Mouse (Mus musculus): Measurements from ENCODE around the gene Cabp4. TPM values are rescaled to one million over a fixed set of nuclear protein-coding genes. Genes with fewer than 3 reads are reported as not detected.

The Cabp4 gene
- total RNA-seq, 2 experiments from 2014 or later, result 0.20 TPM; not detected in 1

DNA sequence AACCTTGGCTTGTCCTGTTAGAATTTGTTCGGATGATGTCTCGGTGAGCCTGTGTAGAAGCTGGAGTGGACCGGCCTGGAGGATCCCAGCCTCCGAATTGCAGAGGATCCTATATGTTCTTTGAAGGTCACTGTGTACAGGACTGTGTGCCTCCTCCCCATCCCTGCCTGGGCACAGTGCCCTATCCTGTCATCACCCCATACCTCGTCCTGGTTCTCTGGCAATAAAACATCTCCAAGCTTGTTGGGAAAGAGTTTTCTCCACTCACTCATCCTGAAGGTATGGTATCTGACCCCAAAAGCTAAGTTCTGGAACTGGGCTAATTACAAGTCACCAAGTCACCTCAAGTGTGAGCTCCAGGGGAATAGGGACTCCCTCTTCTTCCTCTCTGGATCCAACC lies 56.7 kb downstream of the Cabp4 start:
- DNase-seq (ENCODE audit: low spot score in 2 of 2), result no peak

DNA sequence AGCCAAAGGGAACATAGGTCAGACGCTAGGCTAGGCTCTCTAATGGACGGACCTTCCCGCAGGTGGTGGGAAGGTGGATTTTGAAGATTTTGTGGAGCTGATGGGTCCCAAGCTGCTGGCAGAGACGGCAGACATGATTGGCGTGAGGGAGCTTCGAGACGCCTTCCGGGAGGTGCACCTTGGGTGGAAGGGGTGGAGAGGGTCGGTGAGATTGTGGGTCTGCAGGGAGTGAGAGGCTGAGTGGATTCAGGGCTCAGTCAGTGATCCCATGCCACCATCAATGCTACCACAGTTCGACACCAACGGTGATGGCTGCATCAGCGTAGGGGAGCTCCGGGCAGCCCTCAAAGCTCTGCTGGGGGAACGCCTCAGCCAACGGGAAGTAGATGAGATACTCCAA lies 57.7 kb downstream of the Cabp4 start:
- no peak for DNase-seq (ENCODE audit: low spot score in 2 of 2)

Other genes with a start within 250 kb of the Cabp4 start
- gene Tcirg1, start 236.9 kb downstream of the Cabp4 start, total RNA-seq (2021), result 10 to 100 TPM; 80.5 to 91.9 TPM
- gene Ndufs8, start 231.3 kb downstream of the Cabp4 start, total RNA-seq (2021), result 100 to 1,000 TPM; 205 to 212 TPM
- 100 to 1,000 TPM; 117 to 121 TPM for gene Aldh3b1, start 214.2 kb downstream of the Cabp4 start, total RNA-seq (2021)
- gene Unc93b1, start 208.8 kb downstream of the Cabp4 start, total RNA-seq (2021), result 10 to 100 TPM; 53.9 to 60.7 TPM
- under 1 TPM; 0.67 to 0.87 TPM for gene Aldh3b3, start 185.4 kb downstream of the Cabp4 start, total RNA-seq (2021)
- 1 to 10 TPM; 7.5 to 8.4 TPM for gene Aldh3b2, start 171.7 kb downstream of the Cabp4 start, total RNA-seq (2021)
- 10 to 100 TPM; 32.3 to 36.8 TPM for gene Acy3, start 157.5 kb downstream of the Cabp4 start, total RNA-seq (2021)
- gene Tbx10, start 151.3 kb downstream of the Cabp4 start, total RNA-seq (2021), result under 1 TPM in 1 of 2 experiments, not detected in 1; 0.34 TPM
- gene Nudt8, start 143.5 kb downstream of the Cabp4 start, total RNA-seq (2021), result 10 to 100 TPM; 21.7 to 21.9 TPM
- gene Gm49405, start 143.4 kb downstream of the Cabp4 start, total RNA-seq (2021), result 1 to 10 TPM; 1.7 to 1.8 TPM
- 1 to 10 TPM; 2.4 to 2.6 TPM for gene Doc2g, start 140.7 kb downstream of the Cabp4 start, total RNA-seq (2021)
- gene Ndufv1, start 131.2 kb downstream of the Cabp4 start, total RNA-seq (2021), result 100 to 1,000 TPM; 253 to 283 TPM
- 100 to 1,000 TPM; 258 to 283 TPM for gene Gstp1, start 106.0 kb downstream of the Cabp4 start, total RNA-seq (2021)
- 10 to 100 TPM; 52.6 to 68.8 TPM for gene Gstp2, start 98.0 kb downstream of the Cabp4 start, total RNA-seq (2021)
- gene Gstp3, start 84.5 kb downstream of the Cabp4 start, total RNA-seq (2021), result 10 to 100 TPM in 1 of 2 experiments, 1 to 10 TPM in 1; 1.9 to 37.5 TPM
- gene Cabp2, start 62.5 kb downstream of the Cabp4 start, total RNA-seq (2021), result 1 to 10 TPM in 1 of 2 experiments, not detected in 1; 1.2 TPM
- 10 to 100 TPM; 45.8 to 47.3 TPM for gene Cdk2ap2, start 46.9 kb downstream of the Cabp4 start, total RNA-seq (2021)
- 10 to 100 TPM; 51.6 to 65.0 TPM for gene Pitpnm1, start 44.0 kb downstream of the Cabp4 start, total RNA-seq (2021)
- 10 to 100 TPM; 86.1 to 88.5 TPM for gene Aip, start 18.2 kb downstream of the Cabp4 start, total RNA-seq (2021)
- gene Gpr152, start 4.2 kb downstream of the Cabp4 start, total RNA-seq (2021), result under 1 TPM; 0.08 to 0.14 TPM
- gene Coro1b, start 4.6 kb upstream of the Cabp4 start, total RNA-seq (2021), result 100 to 1,000 TPM; 192 to 203 TPM
- 1 to 10 TPM; 5.1 to 5.2 TPM for gene Ptprcap, start 9.6 kb upstream of the Cabp4 start, total RNA-seq (2021)
- 10 to 100 TPM; 46.6 to 50.0 TPM for gene Rps6kb2, start 19.3 kb upstream of the Cabp4 start, total RNA-seq (2021)
- 1 to 10 TPM; 5.5 to 7.3 TPM for gene Carns1, start 31.4 kb upstream of the Cabp4 start, total RNA-seq (2021)
- 1 to 10 TPM; 3.2 to 4.3 TPM for gene Tbc1d10c, start 47.3 kb upstream of the Cabp4 start, total RNA-seq (2021)
- 100 to 1,000 TPM; 464 to 467 TPM for gene Ppp1ca, start 48.0 kb upstream of the Cabp4 start, total RNA-seq (2021)
- gene Rad9a, start 57.6 kb upstream of the Cabp4 start, total RNA-seq (2021), result 10 to 100 TPM; 14.7 to 16.2 TPM
- 10 to 100 TPM; 10.0 to 10.7 TPM for gene Clcf1, start 70.2 kb upstream of the Cabp4 start, total RNA-seq (2021)
- gene AC109138.7, start 70.3 kb upstream of the Cabp4 start, total RNA-seq (2021), result not detected
- gene Pold4, start 87.9 kb upstream of the Cabp4 start, total RNA-seq (2021), result 10 to 100 TPM; 32.7 to 34.3 TPM
- gene Ssh3, start 125.1 kb upstream of the Cabp4 start, total RNA-seq (2021), result 10 to 100 TPM; 37.6 to 40.9 TPM
- gene Ankrd13d, start 139.1 kb upstream of the Cabp4 start, total RNA-seq (2021), result 1 to 10 TPM; 8.2 to 8.8 TPM
- gene Grk2, start 162.2 kb upstream of the Cabp4 start, total RNA-seq (2021), result 10 to 100 TPM; 54.6 to 57.8 TPM